Mouse (Mus musculus) frontal cortex, postnatal 14 days (tissue): ENCODE data around the gene Tm9sf3.

Experiments used
- DNase-seq, 2 experiments: peaks; one replicate each; pipeline ENCODE4 v3.0.0; 2022; ENCODE audit warnings: low spot score in 2 of 2

Tm9sf3 gene

DNA sequence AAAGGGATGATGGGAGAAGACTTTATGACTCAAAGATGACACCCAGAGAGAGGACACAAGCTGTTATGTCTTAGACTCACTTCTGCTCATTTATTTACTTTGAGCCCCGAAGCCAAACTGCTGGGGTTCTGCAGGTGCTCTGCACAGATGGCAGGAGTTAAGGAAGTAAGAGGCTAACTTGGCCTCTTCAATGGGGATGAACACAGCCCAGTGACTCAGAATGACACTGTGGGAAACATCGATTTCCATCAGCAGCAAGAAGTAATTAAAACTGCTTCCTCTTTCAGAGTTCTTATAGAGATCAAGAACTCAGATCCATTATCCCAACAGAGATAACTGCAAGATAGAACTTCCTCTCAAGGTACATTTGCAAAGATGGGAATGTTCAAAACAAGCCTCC is 86.9 kb downstream of the Tm9sf3 start:
- DNase-seq = no peak

DNA sequence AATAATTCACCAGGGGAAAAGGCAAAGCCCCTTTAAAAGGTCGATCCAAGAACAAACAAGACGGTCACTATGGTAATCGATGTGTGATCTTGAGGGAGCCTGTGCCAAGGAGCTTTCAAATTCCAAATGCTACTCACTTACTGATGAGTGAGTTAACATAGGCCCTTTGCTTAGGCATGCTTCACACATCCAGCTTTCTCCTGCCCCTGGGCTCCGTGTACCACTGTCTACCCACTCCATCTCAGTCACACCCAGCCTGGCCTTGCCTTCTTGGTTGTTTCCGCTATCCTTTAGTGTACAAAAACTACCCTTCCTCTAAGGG is 97.9 kb downstream of the Tm9sf3 start:
- no peak for DNase-seq

DNA sequence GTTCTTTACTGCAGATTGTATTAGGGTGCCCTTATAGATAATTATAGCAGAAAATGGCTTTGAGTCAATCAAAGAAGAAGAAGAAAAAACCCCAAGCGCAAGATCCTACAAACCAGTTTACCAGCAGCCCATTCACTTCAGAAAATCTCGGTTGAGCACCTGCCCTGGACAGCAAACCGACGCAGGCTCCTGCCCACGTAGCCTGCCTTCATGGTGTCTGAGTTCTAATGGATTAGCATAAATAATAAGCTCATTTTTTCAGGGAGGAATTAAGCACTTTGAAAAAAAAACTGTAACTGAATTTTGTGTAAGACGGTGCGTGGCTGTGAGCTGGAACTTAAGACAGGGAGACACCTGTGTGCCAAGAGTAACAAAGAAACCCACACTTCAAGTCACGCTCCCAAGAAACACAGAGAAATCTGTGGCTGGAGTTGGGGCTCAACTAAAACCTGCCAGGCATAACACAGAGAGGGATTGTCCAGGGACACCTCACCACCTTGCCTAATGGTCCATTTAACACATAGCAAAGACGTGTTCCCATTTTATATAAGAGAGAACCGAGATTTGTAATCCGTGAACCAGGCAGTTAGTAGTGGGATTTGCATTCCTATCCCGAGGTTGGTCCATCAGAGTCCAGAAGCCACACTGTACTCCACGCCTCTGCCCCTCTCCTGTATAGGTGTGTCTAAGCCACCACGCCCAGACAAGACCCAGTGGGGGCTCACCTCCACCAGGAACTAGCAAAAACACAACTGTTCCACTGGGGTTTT is 98.5 kb downstream of the Tm9sf3 start:
- no peak for DNase-seq

DNA sequence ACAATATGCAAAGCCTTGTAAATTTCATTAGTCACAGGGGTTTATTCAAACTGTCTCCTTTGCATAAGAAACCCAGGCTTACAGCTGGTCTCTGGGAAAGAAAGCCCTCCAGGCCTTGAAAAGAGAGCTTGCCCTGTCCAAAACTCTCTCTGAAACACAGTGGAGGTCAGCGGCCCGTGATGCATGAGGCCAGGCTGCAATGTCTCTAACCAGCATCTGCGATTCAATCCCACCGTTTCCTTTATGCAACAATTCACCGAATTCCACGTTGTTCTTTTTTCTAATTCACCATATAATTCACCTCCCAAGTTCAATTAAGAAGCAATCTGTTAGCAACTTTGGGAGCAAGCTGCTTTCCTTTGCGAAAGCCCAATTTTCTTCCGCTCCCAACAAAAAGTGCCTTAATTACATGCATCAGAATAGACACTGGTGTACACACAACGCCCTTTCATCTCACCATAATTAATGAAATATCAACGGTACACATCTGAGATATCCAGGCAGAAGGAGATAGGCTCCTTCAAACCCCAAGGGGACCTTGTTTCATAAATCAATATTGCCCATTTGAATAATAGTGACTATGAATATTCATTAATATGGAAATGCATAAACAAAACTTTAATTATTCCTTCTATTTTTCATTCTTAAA is 99.2 kb downstream of the Tm9sf3 start:
- DNase-seq = no peak
